30 mouse cellular contexts compared by ENCODE assay signal in genomic region chr13:44063317-44063716, GRCm38 (mm10).
A peak's percentile ranks its signal among the peaks of the same experiment; 100 is the strongest.
DNase-seq lines count a peak whose midpoint lies in the region; ATAC-seq and TF ChIP-seq lines count a peak whose summit lies in the region.
"Had no signal": no experiment of that assay in that cellular context is flagged by ENCODE, and none has a peak within 500 bp of the region (broad histone marks: within the 10 kb centered on the region; RNA-seq: fewer than 3 reads in every experiment).

No protein-coding gene starts in this region.

- H3K27me3 ChIP-seq in heart, embryonic 13.5 days (replicated peaks), result no peaks in the 10 kb centered on the region
- H3K27me3 ChIP-seq in liver, adult 2 months (ENCODE audit: control insufficient read depth, insufficient read depth, low read length), result no peaks in the 10 kb centered on the region
- no peaks in the 10 kb centered on the region; the same call in 1 of the 2 replicates for H3K27me3 ChIP-seq in liver, embryonic 11.5 days (replicated peaks; ENCODE audit: control insufficient read depth, insufficient read depth, low read length)
- H3K27me3 ChIP-seq: CH12.LX; liver, embryonic 15.5 days; lung, embryonic 15.5 days; midbrain, embryonic 15.5 days; neural tube, embryonic 15.5 days; Patski; stomach, embryonic 15.5 days had no signal

- peaks cover 91% of the 10 kb centered on the region for H3K4me1 ChIP-seq in heart, embryonic 13.5 days
- peaks cover 15% of the 10 kb centered on the region for H3K4me1 ChIP-seq in liver, adult 2 months (ENCODE audit: control insufficient read depth, insufficient read depth, low read length)
- peaks cover 18% of the 10 kb centered on the region for H3K4me1 ChIP-seq in liver, embryonic 11.5 days (replicated peaks; ENCODE audit: control insufficient read depth, insufficient read depth, low read length)

- TF ChIP-seq CTCF in liver, adult 2 months (IDR thresholded peaks at IDR 0.05; ENCODE audit: low read depth, low read length), result no peak
- TF ChIP-seq CTCF in layer of hippocampus, adult 2 months (conservative IDR thresholded peaks at IDR 0.05), result no peak

- H3K4me2 ChIP-seq in heart, embryonic 13.5 days, result no peak overlapping the region
- no peak overlapping the region for H3K4me2 ChIP-seq in liver, embryonic 11.5 days
- H3K4me2 ChIP-seq: hindbrain, embryonic 14.5 days; liver, embryonic 15.5 days; lung, embryonic 15.5 days; midbrain, embryonic 15.5 days; neural tube, embryonic 15.5 days; stomach, embryonic 15.5 days had no signal

- no peak for TF ChIP-seq POLR2A in liver, adult 2 months (IDR thresholded peaks at IDR 0.05; ENCODE audit: extremely low read depth, insufficient read depth, low read length)

- no peaks in the 10 kb centered on the region for H3K79me2 ChIP-seq in liver, adult 2 months (ENCODE audit: control insufficient read depth, insufficient read depth, low read length)

- H3K9ac ChIP-seq in heart, embryonic 13.5 days, result peak overlapping the region; percentile 28; the same call in 1 of the 2 replicates
- H3K9ac ChIP-seq in liver, adult 2 months (ENCODE audit: low read depth, low read length), result no peak overlapping the region
- H3K9ac ChIP-seq in liver, embryonic 11.5 days (ENCODE audit: low read depth, low read length), result no peak overlapping the region
- H3K9ac ChIP-seq: hindbrain, embryonic 14.5 days; liver, embryonic 15.5 days; lung, embryonic 15.5 days; midbrain, embryonic 15.5 days; neural tube, embryonic 15.5 days; stomach, embryonic 15.5 days had no signal

- intact Hi-C loops in heart, postnatal 10 days (cut with DNase I), result loop anchor here (5.0 kb wide), 1 partner anchor 196 kb away; no protein-coding TSS in a partner anchor

- H3K4me3 ChIP-seq in heart, embryonic 13.5 days, result no peak overlapping the region
- H3K4me3 ChIP-seq in liver, adult 2 months (ENCODE audit: insufficient read depth, low read depth, low read length), result no peak overlapping the region
- no peak overlapping the region for H3K4me3 ChIP-seq in liver, embryonic 11.5 days (ENCODE audit: low read depth, low read length)
- H3K4me3 ChIP-seq in layer of hippocampus, adult 2 months, result no peak overlapping the region
- H3K4me3 ChIP-seq: erythroblast, embryonic 14.5 days; heart, adult 2 months; liver, embryonic 15.5 days; lung, embryonic 15.5 days; midbrain, embryonic 10.5 days; midbrain, embryonic 15.5 days; neural tube, embryonic 15.5 days; stomach, embryonic 15.5 days had no signal

- 0 out of 2 replicates have a peak overlapping the region, but pooled peaks have one; percentile 12 for H3K27ac ChIP-seq in heart, embryonic 13.5 days (replicated peaks)
- no peak overlapping the region for H3K27ac ChIP-seq in liver, adult 2 months (replicated peaks; ENCODE audit: insufficient read depth, low read depth, low read length)
- H3K27ac ChIP-seq in liver, embryonic 11.5 days (ENCODE audit: low read depth, low read length), result no peak overlapping the region
- H3K27ac ChIP-seq in layer of hippocampus, adult 2 months, result no peak overlapping the region
- H3K27ac ChIP-seq: heart, adult 2 months; hindbrain, embryonic 14.5 days; liver, embryonic 15.5 days; lung, embryonic 15.5 days; midbrain, embryonic 10.5 days; midbrain, embryonic 15.5 days; neural tube, embryonic 15.5 days; stomach, embryonic 15.5 days had no signal

- ATAC-seq in heart, embryonic 13.5 days (ENCODE audit: extremely low read depth, insufficient number of reproducible peaks, low FRiP score, low TSS enrichment), result no peak
- ATAC-seq in liver, embryonic 11.5 days (replicated peaks; ENCODE audit: low FRiP score), result no peak
- ATAC-seq: forebrain, embryonic 16.5 days; intestine, postnatal 0 days; midbrain, embryonic 15.5 days; Patski had no signal

- whole genome bisulfite sequencing in heart, embryonic 13.5 days, result 54% methylated on average over 8 of the region's 8 CpGs
- 44% methylated on average over 8 of the region's 8 CpGs for WGBS in liver, adult 2 months
- WGBS in liver, embryonic 11.5 days, result 74% methylated on average over 8 of the region's 8 CpGs

- no peak for DNase-seq in heart, postnatal 10 days
- DNase-seq in liver, adult 2 months (ENCODE audit: extremely low read depth, low read depth, low spot score), result peak; percentile 41
- no peak for DNase-seq in liver, embryonic 11.5 days (ENCODE audit: low spot score)
- peak; percentile 52 for DNase-seq in ZHBTc4 (ENCODE audit: low read depth, low spot score)
- DNase-seq in yolk sac, embryonic 10.5 days (ENCODE audit: low spot score), result peak; percentile 24
- DNase-seq in adrenal gland, postnatal 36 days, result no peak
- DNase-seq in layer of hippocampus, adult 2 months (ENCODE audit: low spot score in 2 of 2), result no peak
- DNase-seq: adrenal gland, adult 2 months; cerebellum, adult 2 months; cerebellum, postnatal 14 days; heart, adult 2 months; heart, postnatal 4 days; left cerebral cortex, postnatal 4 days; retina, postnatal 1 day; right cerebral cortex, postnatal 14 days; thymus, postnatal 14 days had no signal

- no peaks in the 10 kb centered on the region for H3K9me3 ChIP-seq in heart, embryonic 13.5 days
- H3K9me3 ChIP-seq in liver, embryonic 11.5 days (ENCODE audit: control insufficient read depth, low read length), result no peaks in the 10 kb centered on the region
- H3K9me3 ChIP-seq: G1E; liver, embryonic 15.5 days; lung, embryonic 15.5 days; midbrain, embryonic 10.5 days; midbrain, embryonic 15.5 days; neural tube, embryonic 15.5 days; stomach, embryonic 15.5 days had no signal

- no peaks in the 10 kb centered on the region for H3K36me3 ChIP-seq in heart, embryonic 13.5 days
- no peaks in the 10 kb centered on the region for H3K36me3 ChIP-seq in liver, adult 2 months (ENCODE audit: control insufficient read depth, insufficient read depth, low read length)
- no peaks in the 10 kb centered on the region for H3K36me3 ChIP-seq in liver, embryonic 11.5 days (ENCODE audit: control insufficient read depth, insufficient read depth, low read length)
- H3K36me3 ChIP-seq: G1E; liver, embryonic 15.5 days; lung, embryonic 15.5 days; midbrain, embryonic 10.5 days; midbrain, embryonic 15.5 days; neural tube, embryonic 15.5 days; stomach, embryonic 15.5 days had no signal

Comparison
In these comparisons a context has a peak if more than half of its experiments do, and no peak if none do; other contexts are left out.
1. DNase-seq: peak in liver, adult 2 months (single experiment), ZHBTc4 (single experiment) and yolk sac, embryonic 10.5 days (single experiment); none in heart, postnatal 10 days (0 of 2), liver, embryonic 11.5 days (single experiment), adrenal gland, postnatal 36 days (0 of 2) and layer of hippocampus, adult 2 months (0 of 2).